Mouse (Mus musculus): Measurements from ENCODE around the gene Lipn. TPM values are rescaled to one million over a fixed set of nuclear protein-coding genes. Genes with fewer than 3 reads are reported as not detected.

Gene Lipn
- polyA plus RNA-seq (2014; fragmentation: Nextera tagmentation; extraction: Ambion mirVana): not detected in 2 replicates

GRCm38 (mm10) chr19:34066779-34067472 lies at the start of gene Lipn:
Gene Lipn (plus strand): TSS chr19:34067358.
- no peak for ATAC-seq (ENCODE audit: low FRiP score)
- no peaks in the 10 kb centered on the region for H3K36me3 ChIP-seq (ENCODE audit: control insufficient read depth, insufficient read depth, low read length)
- no peak within 1 kb of the TSS for H3K4me2 ChIP-seq (replicated peaks; ENCODE audit: low read depth, low read length)
- H3K9ac ChIP-seq (ENCODE audit: low read depth, low read length): no peak within 1 kb of the TSS
- WGBS: 90% methylated on average over 9 of the region's 9 CpGs
- H3K27ac ChIP-seq (ENCODE audit: low read depth, low read length): no peak within 1 kb of the TSS
- no peak within 1 kb of the TSS for H3K4me3 ChIP-seq (ENCODE audit: low read depth, low read length)
- no peaks in the 10 kb centered on the region for H3K4me1 ChIP-seq (replicated peaks; ENCODE audit: control insufficient read depth, insufficient read depth, low read length)
- no peaks in the 10 kb centered on the region for H3K27me3 ChIP-seq (ENCODE audit: control insufficient read depth, insufficient read depth, low read length)
- H3K9me3 ChIP-seq (ENCODE audit: control insufficient read depth, low read length): no peaks in the 10 kb centered on the region
- DNase-seq (ENCODE audit: low spot score): no peak

GRCm38 (mm10) chr19:34021440-34022172 lies 45.6 kb upstream of the Lipn start:
- no peaks in the 10 kb centered on the region for H3K4me1 ChIP-seq (replicated peaks; ENCODE audit: control insufficient read depth, insufficient read depth, low read length)
- 91% methylated on average over 11 of the region's 11 CpGs for WGBS
- DNase-seq (ENCODE audit: low spot score) (no peak), ATAC-seq (ENCODE audit: low FRiP score) (no peak)
- H3K9ac ChIP-seq (ENCODE audit: low read depth, low read length): no peak overlapping the region
- H3K27ac ChIP-seq (ENCODE audit: low read depth, low read length): no peak overlapping the region
- no peaks in the 10 kb centered on the region for H3K36me3 ChIP-seq (ENCODE audit: control insufficient read depth, insufficient read depth, low read length)
- no peaks in the 10 kb centered on the region for H3K27me3 ChIP-seq (ENCODE audit: control insufficient read depth, insufficient read depth, low read length)
- no peaks in the 10 kb centered on the region for H3K9me3 ChIP-seq (ENCODE audit: control insufficient read depth, low read length)
- H3K4me2 ChIP-seq (replicated peaks; ENCODE audit: low read depth, low read length): no peak overlapping the region
- no peak overlapping the region for H3K4me3 ChIP-seq (ENCODE audit: low read depth, low read length)

- WGBS: 55% methylated on average over 3 of the region's 3 CpGs
- Histone ChIP-seq H3K27ac (ENCODE audit: low read depth, low read length) (no peak overlapping the region), H3K4me3 (ENCODE audit: low read depth, low read length) (no peak overlapping the region), H3K4me2 (replicated peaks; ENCODE audit: low read depth, low read length) (no peak overlapping the region), H3K4me1 (replicated peaks; ENCODE audit: control insufficient read depth, insufficient read depth, low read length) (no peaks in the 10 kb centered on the region), H3K9me3 (ENCODE audit: control insufficient read depth, low read length) (no peaks in the 10 kb centered on the region), H3K36me3 (ENCODE audit: control insufficient read depth, insufficient read depth, low read length) (no peaks in the 10 kb centered on the region), H3K27me3 (ENCODE audit: control insufficient read depth, insufficient read depth, low read length) (no peaks in the 10 kb centered on the region), H3K9ac (ENCODE audit: low read depth, low read length) (no peak overlapping the region)
- ATAC-seq (ENCODE audit: low FRiP score) (no peak), DNase-seq (ENCODE audit: low spot score) (peak; percentile 22)
Measured at GRCm38 (mm10) chr19:34022759-34023158, 44.4 kb upstream of the Lipn start.

- DNase-seq (ENCODE audit: low spot score) (no peak), ATAC-seq (ENCODE audit: low FRiP score) (no peak)
- Histone ChIP-seq H3K27me3 (ENCODE audit: control insufficient read depth, insufficient read depth, low read length) (no peaks in the 10 kb centered on the region), H3K27ac (ENCODE audit: low read depth, low read length) (no peak overlapping the region), H3K36me3 (ENCODE audit: control insufficient read depth, insufficient read depth, low read length) (no peaks in the 10 kb centered on the region), H3K4me2 (replicated peaks; ENCODE audit: low read depth, low read length) (no peak overlapping the region), H3K4me1 (replicated peaks; ENCODE audit: control insufficient read depth, insufficient read depth, low read length) (no peaks in the 10 kb centered on the region), H3K9me3 (ENCODE audit: control insufficient read depth, low read length) (no peaks in the 10 kb centered on the region), H3K9ac (ENCODE audit: low read depth, low read length) (no peak overlapping the region), H3K4me3 (ENCODE audit: low read depth, low read length) (no peak overlapping the region)
- 93% methylated on average over 1 of the region's 1 CpGs for WGBS
Measured at GRCm38 (mm10) chr19:34039731-34040130, 27.4 kb upstream of the Lipn start.

- H3K9me3 ChIP-seq (ENCODE audit: control insufficient read depth, low read length): no peaks in the 10 kb centered on the region
- H3K36me3 ChIP-seq (ENCODE audit: control insufficient read depth, insufficient read depth, low read length): no peaks in the 10 kb centered on the region
- DNase-seq (ENCODE audit: low spot score) (no peak), ATAC-seq (ENCODE audit: low FRiP score) (0 out of 2 replicates have a peak, but pooled peaks have one; percentile 35)
- no peak overlapping the region for H3K9ac ChIP-seq (ENCODE audit: low read depth, low read length)
- no peaks in the 10 kb centered on the region for H3K27me3 ChIP-seq (ENCODE audit: control insufficient read depth, insufficient read depth, low read length)
- no peak overlapping the region for H3K4me3 ChIP-seq (ENCODE audit: low read depth, low read length)
- H3K4me2 ChIP-seq (replicated peaks; ENCODE audit: low read depth, low read length): no peak overlapping the region
- no peaks in the 10 kb centered on the region for H3K4me1 ChIP-seq (replicated peaks; ENCODE audit: control insufficient read depth, insufficient read depth, low read length)
- WGBS: 75% methylated on average over 6 of the region's 6 CpGs
- H3K27ac ChIP-seq (ENCODE audit: low read depth, low read length): no peak overlapping the region
Measured at GRCm38 (mm10) chr19:34043008-34043407, 24.1 kb upstream of the Lipn start.

- H3K4me1 ChIP-seq (replicated peaks; ENCODE audit: control insufficient read depth, insufficient read depth, low read length): no peaks in the 10 kb centered on the region
- H3K4me2 ChIP-seq (replicated peaks; ENCODE audit: low read depth, low read length): no peak overlapping the region
- no peak overlapping the region for H3K9ac ChIP-seq (ENCODE audit: low read depth, low read length)
- no peaks in the 10 kb centered on the region for H3K27me3 ChIP-seq (ENCODE audit: control insufficient read depth, insufficient read depth, low read length)
- H3K36me3 ChIP-seq (ENCODE audit: control insufficient read depth, insufficient read depth, low read length): no peaks in the 10 kb centered on the region
- WGBS: 95% methylated on average over 3 of the region's 3 CpGs
- no peak overlapping the region for H3K27ac ChIP-seq (ENCODE audit: low read depth, low read length)
- DNase-seq (ENCODE audit: low spot score) (no peak), ATAC-seq (ENCODE audit: low FRiP score) (no peak)
- no peak overlapping the region for H3K4me3 ChIP-seq (ENCODE audit: low read depth, low read length)
- no peaks in the 10 kb centered on the region for H3K9me3 ChIP-seq (ENCODE audit: control insufficient read depth, low read length)
Measured at GRCm38 (mm10) chr19:34049371-34050039, 17.7 kb upstream of the Lipn start.

- no peaks in the 10 kb centered on the region for H3K4me1 ChIP-seq (replicated peaks; ENCODE audit: control insufficient read depth, insufficient read depth, low read length)
- H3K9ac ChIP-seq (ENCODE audit: low read depth, low read length): no peak overlapping the region
- DNase-seq (ENCODE audit: low spot score): no peak
- H3K27me3 ChIP-seq (ENCODE audit: control insufficient read depth, insufficient read depth, low read length): no peaks in the 10 kb centered on the region
- 85% methylated on average over 3 of the region's 3 CpGs for WGBS
- H3K36me3 ChIP-seq (ENCODE audit: control insufficient read depth, insufficient read depth, low read length): no peaks in the 10 kb centered on the region
- H3K4me3 ChIP-seq (ENCODE audit: low read depth, low read length): no peak overlapping the region
- H3K27ac ChIP-seq (ENCODE audit: low read depth, low read length): no peak overlapping the region
- H3K9me3 ChIP-seq (ENCODE audit: control insufficient read depth, low read length): no peaks in the 10 kb centered on the region
- H3K4me2 ChIP-seq (replicated peaks; ENCODE audit: low read depth, low read length): no peak overlapping the region
- ATAC-seq (ENCODE audit: low FRiP score): no peak
Measured at GRCm38 (mm10) chr19:34051502-34051901, 15.7 kb upstream of the Lipn start.

GRCm38 (mm10) chr19:34063547-34063946 lies 3.6 kb upstream of the Lipn start:
- H3K4me2 ChIP-seq (replicated peaks; ENCODE audit: low read depth, low read length): no peak overlapping the region
- no peaks in the 10 kb centered on the region for H3K9me3 ChIP-seq (ENCODE audit: control insufficient read depth, low read length)
- no peaks in the 10 kb centered on the region for H3K27me3 ChIP-seq (ENCODE audit: control insufficient read depth, insufficient read depth, low read length)
- no peaks in the 10 kb centered on the region for H3K4me1 ChIP-seq (replicated peaks; ENCODE audit: control insufficient read depth, insufficient read depth, low read length)
- no peak overlapping the region for H3K4me3 ChIP-seq (ENCODE audit: low read depth, low read length)
- no peaks in the 10 kb centered on the region for H3K36me3 ChIP-seq (ENCODE audit: control insufficient read depth, insufficient read depth, low read length)
- no peak for ATAC-seq (ENCODE audit: low FRiP score)
- WGBS: 81% methylated on average over 1 of the region's 1 CpGs
- no peak overlapping the region for H3K27ac ChIP-seq (ENCODE audit: low read depth, low read length)
- H3K9ac ChIP-seq (ENCODE audit: low read depth, low read length): no peak overlapping the region
- no peak for DNase-seq (ENCODE audit: low spot score)
